Mouse (Mus musculus): ENCODE results near the gene Wbp1. TPM values are rescaled to one million over a fixed set of nuclear protein-coding genes. Genes with fewer than 3 reads are reported as not detected.

Gene Wbp1
- polyA plus RNA-seq, 1 experiment from 2014 or later: 120 TPM

GRCm38 (mm10) chr6:83155552-83156238, 34.3 kb upstream of the Wbp1 start:
- peak overlapping the region; percentile 79 for H3K4me2 ChIP-seq
- H3K36me3 ChIP-seq: peaks cover 11% of the 10 kb centered on the region; the same call in 1 of the 2 replicates
- peak overlapping the region; percentile 39 for H3K9ac ChIP-seq
- peak overlapping the region; percentile 53 for H3K4me3 ChIP-seq
- no peak overlapping the region for H3K27ac ChIP-seq
- no peaks in the 10 kb centered on the region for H3K9me3 ChIP-seq
- peaks cover 9% of the 10 kb centered on the region for H3K27me3 ChIP-seq
- ATAC-seq (ENCODE audit: borderline replicate concordance, extremely low read depth, low FRiP score, low TSS enrichment): no peak
- peaks cover 8% of the 10 kb centered on the region for H3K4me1 ChIP-seq
- WGBS: 8% methylated on average over 23 of the region's 23 CpGs

- H3K4me3 ChIP-seq: no peak overlapping the region
- peaks cover 8% of the 10 kb centered on the region for H3K4me1 ChIP-seq
- no peaks in the 10 kb centered on the region for H3K9me3 ChIP-seq
- H3K27me3 ChIP-seq: no peaks in the 10 kb centered on the region
- peaks cover 31% of the 10 kb centered on the region for H3K36me3 ChIP-seq
- 56% methylated on average over 5 of the region's 5 CpGs for WGBS
- no peak overlapping the region for H3K4me2 ChIP-seq
- H3K27ac ChIP-seq: no peak overlapping the region
- H3K9ac ChIP-seq: no peak overlapping the region
- ATAC-seq (ENCODE audit: borderline replicate concordance, extremely low read depth, low FRiP score, low TSS enrichment): no peak
Measured at GRCm38 (mm10) chr6:83153485-83153884, 32.1 kb upstream of the Wbp1 start.

- Histone ChIP-seq H3K4me1 (peaks cover 8% of the 10 kb centered on the region), H3K4me3 (no peak overlapping the region), H3K4me2 (no peak overlapping the region), H3K9me3 (no peaks in the 10 kb centered on the region), H3K27me3 (no peaks in the 10 kb centered on the region), H3K9ac (no peak overlapping the region), H3K27ac (no peak overlapping the region), H3K36me3 (peaks cover 35% of the 10 kb centered on the region)
- 85% methylated on average over 12 of the region's 12 CpGs for WGBS
- no peak for ATAC-seq (ENCODE audit: borderline replicate concordance, extremely low read depth, low FRiP score, low TSS enrichment)
Measured at GRCm38 (mm10) chr6:83153038-83153437, 31.7 kb upstream of the Wbp1 start.

- H3K27me3 ChIP-seq: no peaks in the 10 kb centered on the region
- H3K4me1 ChIP-seq: peaks cover 8% of the 10 kb centered on the region
- no peak overlapping the region for H3K9ac ChIP-seq
- no peak overlapping the region for H3K27ac ChIP-seq
- H3K9me3 ChIP-seq: no peaks in the 10 kb centered on the region
- H3K4me2 ChIP-seq: no peak overlapping the region
- peaks cover 48% of the 10 kb centered on the region for H3K36me3 ChIP-seq
- WGBS: 29% methylated on average over 8 of the region's 8 CpGs
- no peak for ATAC-seq (ENCODE audit: borderline replicate concordance, extremely low read depth, low FRiP score, low TSS enrichment)
- no peak overlapping the region for H3K4me3 ChIP-seq
Measured at GRCm38 (mm10) chr6:83151721-83152120, 30.4 kb upstream of the Wbp1 start.

- 55% methylated on average over 7 of the region's 7 CpGs for WGBS
- H3K9ac ChIP-seq: no peak overlapping the region
- H3K4me3 ChIP-seq: no peak overlapping the region
- H3K4me2 ChIP-seq: no peak overlapping the region
- peaks cover 50% of the 10 kb centered on the region for H3K36me3 ChIP-seq
- H3K27me3 ChIP-seq: no peaks in the 10 kb centered on the region
- H3K4me1 ChIP-seq: peaks cover 4% of the 10 kb centered on the region
- no peak for ATAC-seq (ENCODE audit: borderline replicate concordance, extremely low read depth, low FRiP score, low TSS enrichment)
- H3K27ac ChIP-seq: no peak overlapping the region
- no peaks in the 10 kb centered on the region for H3K9me3 ChIP-seq
Measured at GRCm38 (mm10) chr6:83147280-83147679, 25.9 kb upstream of the Wbp1 start.

- no peak for ATAC-seq (ENCODE audit: borderline replicate concordance, extremely low read depth, low FRiP score, low TSS enrichment)
- no peak overlapping the region; the same call in 1 of the 2 replicates for H3K4me2 ChIP-seq
- peaks cover 12% of the 10 kb centered on the region for H3K4me1 ChIP-seq
- H3K36me3 ChIP-seq: peaks cover 43% of the 10 kb centered on the region
- no peaks in the 10 kb centered on the region for H3K9me3 ChIP-seq
- no peaks in the 10 kb centered on the region for H3K27me3 ChIP-seq
- H3K4me3 ChIP-seq: no peak overlapping the region
- H3K9ac ChIP-seq: no peak overlapping the region
- 63% methylated on average over 9 of the region's 9 CpGs for WGBS
- peak overlapping the region; percentile 36 for H3K27ac ChIP-seq
Measured at GRCm38 (mm10) chr6:83145805-83146204, 24.4 kb upstream of the Wbp1 start.

GRCm38 (mm10) chr6:83145209-83145608, 23.9 kb upstream of the Wbp1 start:
- peaks cover 12% of the 10 kb centered on the region for H3K4me1 ChIP-seq
- no peak overlapping the region for H3K4me3 ChIP-seq
- H3K9ac ChIP-seq: no peak overlapping the region
- ATAC-seq (ENCODE audit: borderline replicate concordance, extremely low read depth, low FRiP score, low TSS enrichment): no peak
- H3K9me3 ChIP-seq: no peaks in the 10 kb centered on the region
- peak overlapping the region; percentile 36 for H3K27ac ChIP-seq
- no peak overlapping the region for H3K4me2 ChIP-seq
- H3K36me3 ChIP-seq: peaks cover 37% of the 10 kb centered on the region
- WGBS: 54% methylated on average over 2 of the region's 2 CpGs
- H3K27me3 ChIP-seq: no peaks in the 10 kb centered on the region

- WGBS: 58% methylated on average over 11 of the region's 11 CpGs
- H3K36me3 ChIP-seq: peaks cover 16% of the 10 kb centered on the region; the same call in 1 of the 2 replicates
- H3K27ac ChIP-seq: no peak overlapping the region
- H3K4me2 ChIP-seq: no peak overlapping the region
- ATAC-seq (ENCODE audit: borderline replicate concordance, extremely low read depth, low FRiP score, low TSS enrichment): no peak
- H3K9me3 ChIP-seq: no peaks in the 10 kb centered on the region
- H3K9ac ChIP-seq: no peak overlapping the region
- no peaks in the 10 kb centered on the region for H3K27me3 ChIP-seq
- H3K4me3 ChIP-seq: no peak overlapping the region
- peaks cover 26% of the 10 kb centered on the region for H3K4me1 ChIP-seq
Measured at GRCm38 (mm10) chr6:83142886-83143285, 21.5 kb upstream of the Wbp1 start.

- peak overlapping the region; percentile 32; the same call in 1 of the 2 replicates for H3K9ac ChIP-seq
- peaks cover 29% of the 10 kb centered on the region for H3K4me1 ChIP-seq
- H3K27me3 ChIP-seq: no peaks in the 10 kb centered on the region
- WGBS: 12% methylated on average over 41 of the region's 41 CpGs
- no peaks in the 10 kb centered on the region for H3K9me3 ChIP-seq
- no peak for ATAC-seq (ENCODE audit: borderline replicate concordance, extremely low read depth, low FRiP score, low TSS enrichment)
- H3K27ac ChIP-seq: 0 out of 2 replicates have a peak overlapping the region, but pooled peaks have one; percentile 16
- peak overlapping the region; percentile 25 for H3K4me3 ChIP-seq
- peaks cover 10% of the 10 kb centered on the region; the same call in 1 of the 2 replicates for H3K36me3 ChIP-seq
- peak overlapping the region; percentile 51 for H3K4me2 ChIP-seq
Measured at GRCm38 (mm10) chr6:83142211-83142731, 20.9 kb upstream of the Wbp1 start.

- Histone ChIP-seq H3K27me3 (no peaks in the 10 kb centered on the region), H3K4me1 (peaks cover 29% of the 10 kb centered on the region), H3K9ac (no peak overlapping the region), H3K9me3 (no peaks in the 10 kb centered on the region), H3K27ac (0 out of 2 replicates have a peak overlapping the region, but pooled peaks have one; percentile 16), H3K4me3 (no peak overlapping the region), H3K36me3 (0 out of 2 replicates have a peak, but pooled peaks cover 4% of the 10 kb centered on the region), H3K4me2 (peak overlapping the region; percentile 51)
- ATAC-seq (ENCODE audit: borderline replicate concordance, extremely low read depth, low FRiP score, low TSS enrichment): no peak
- 47% methylated on average over 4 of the region's 4 CpGs for WGBS
Measured at GRCm38 (mm10) chr6:83141636-83142035, 20.3 kb upstream of the Wbp1 start.

GRCm38 (mm10) chr6:83140044-83140443, 18.7 kb upstream of the Wbp1 start:
- Histone ChIP-seq H3K4me3 (no peak overlapping the region), H3K36me3 (no peaks in the 10 kb centered on the region), H3K27me3 (no peaks in the 10 kb centered on the region), H3K4me1 (peaks cover 41% of the 10 kb centered on the region), H3K4me2 (no peak overlapping the region), H3K27ac (no peak overlapping the region), H3K9ac (no peak overlapping the region), H3K9me3 (no peaks in the 10 kb centered on the region)
- 93% methylated on average over 8 of the region's 8 CpGs for WGBS
- ATAC-seq (ENCODE audit: borderline replicate concordance, extremely low read depth, low FRiP score, low TSS enrichment): no peak

- 2% methylated on average over 11 of the region's 11 CpGs for WGBS
- peak overlapping the region; percentile 59 for H3K4me3 ChIP-seq
- ATAC-seq (ENCODE audit: borderline replicate concordance, extremely low read depth, low FRiP score, low TSS enrichment): peak; percentile 28; the same call in 1 of the 2 replicates
- peak overlapping the region; percentile 100 for H3K27ac ChIP-seq
- no peaks in the 10 kb centered on the region for H3K27me3 ChIP-seq
- peak overlapping the region; percentile 86 for H3K4me2 ChIP-seq
- H3K36me3 ChIP-seq: no peaks in the 10 kb centered on the region
- H3K4me1 ChIP-seq: peaks cover 47% of the 10 kb centered on the region
- no peaks in the 10 kb centered on the region for H3K9me3 ChIP-seq
- peak overlapping the region; percentile 85 for H3K9ac ChIP-seq
Measured at GRCm38 (mm10) chr6:83138056-83138455, 16.7 kb upstream of the Wbp1 start.
